Mouse (Mus musculus): Measurements from ENCODE around the gene Syne2.

The Syne2 gene

DNA sequence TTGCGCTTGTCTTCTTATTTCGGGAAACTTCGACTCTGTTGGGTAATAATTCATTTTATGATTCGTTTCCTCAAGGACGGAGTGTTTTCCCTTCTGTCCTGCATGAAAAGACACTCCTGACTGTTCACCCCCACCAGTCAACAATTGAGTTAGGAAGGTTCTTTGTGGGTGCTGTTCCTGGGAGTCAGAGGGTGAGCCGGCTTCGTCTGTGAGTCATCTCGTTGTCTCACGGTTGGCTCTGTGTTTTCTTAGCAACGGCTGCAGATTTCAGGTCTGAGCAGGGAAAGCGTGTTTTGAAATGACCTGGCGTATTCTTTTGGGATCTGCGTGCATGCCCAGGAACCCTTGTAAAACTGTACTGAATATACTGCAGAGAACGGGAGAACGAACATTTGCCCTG, 9.8 kb downstream of the Syne2 start:
- DNase-seq (ENCODE audit: low read depth), result peak; percentile 70

- DNase-seq (ENCODE audit: low read depth), result no peak
Observed at GRCm38 (mm10) chr12:75829616-75830015, 11.7 kb downstream of the Syne2 start.

DNA sequence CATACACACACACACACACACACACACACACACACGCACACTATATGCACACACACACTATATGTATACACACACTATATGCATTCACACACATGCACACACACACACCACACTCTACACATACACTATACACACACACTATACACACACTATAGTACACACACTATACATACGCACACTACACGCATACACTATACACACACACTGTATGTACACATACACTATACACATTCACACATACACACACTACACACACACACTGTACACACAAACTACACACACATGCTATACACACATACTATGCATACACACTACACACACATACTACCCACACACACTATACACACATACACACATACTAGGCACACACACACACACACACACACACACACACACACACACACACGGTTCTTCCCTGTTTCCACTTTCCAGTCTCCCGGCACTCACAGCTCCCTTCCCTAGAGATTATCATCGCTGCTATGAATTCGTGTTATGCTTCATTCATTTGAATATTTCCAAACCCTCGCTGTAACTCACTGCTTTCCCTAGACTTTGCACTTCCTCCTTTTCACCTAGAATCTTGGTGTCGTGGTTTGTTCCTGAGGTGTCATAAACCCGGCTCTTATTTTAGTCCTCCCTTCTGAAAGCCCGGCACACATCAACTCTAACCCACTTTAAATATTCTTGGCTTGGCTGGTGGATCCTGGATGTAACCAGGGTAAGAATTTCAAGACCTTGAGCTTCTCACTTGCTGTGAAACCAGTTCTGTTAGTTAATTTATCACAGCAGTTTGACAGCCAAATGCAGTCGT, 15.4 kb downstream of the Syne2 start:
- DNase-seq (ENCODE audit: low read depth), result no peak

- DNase-seq (ENCODE audit: low read depth), result peak; percentile 66
Observed at GRCm38 (mm10) chr12:75833960-75834729, 16.2 kb downstream of the Syne2 start.

- no peak for DNase-seq (ENCODE audit: low read depth)
Observed at GRCm38 (mm10) chr12:75836524-75836962, 18.6 kb downstream of the Syne2 start.

DNA sequence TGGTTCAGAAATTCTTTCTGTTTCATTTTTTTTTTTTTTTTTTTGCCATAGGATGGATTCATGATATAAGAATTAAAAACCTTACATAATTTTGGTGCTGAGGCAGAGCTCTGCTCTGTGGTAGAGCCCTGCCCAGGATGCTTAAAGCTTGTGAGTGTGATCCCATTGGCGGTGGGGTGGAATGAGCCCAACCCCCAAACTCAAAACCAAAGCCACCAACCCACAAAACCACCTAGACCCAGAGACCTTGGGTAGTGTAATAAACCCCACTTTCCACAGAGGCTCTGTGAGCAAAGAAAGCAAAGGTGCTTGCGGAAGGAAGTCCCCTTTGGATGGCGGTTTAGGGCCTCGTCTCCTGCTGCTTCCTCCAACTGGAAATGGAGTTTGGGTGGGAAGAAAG, 19.5 kb downstream of the Syne2 start:
- no peak for DNase-seq (ENCODE audit: low read depth)

DNA sequence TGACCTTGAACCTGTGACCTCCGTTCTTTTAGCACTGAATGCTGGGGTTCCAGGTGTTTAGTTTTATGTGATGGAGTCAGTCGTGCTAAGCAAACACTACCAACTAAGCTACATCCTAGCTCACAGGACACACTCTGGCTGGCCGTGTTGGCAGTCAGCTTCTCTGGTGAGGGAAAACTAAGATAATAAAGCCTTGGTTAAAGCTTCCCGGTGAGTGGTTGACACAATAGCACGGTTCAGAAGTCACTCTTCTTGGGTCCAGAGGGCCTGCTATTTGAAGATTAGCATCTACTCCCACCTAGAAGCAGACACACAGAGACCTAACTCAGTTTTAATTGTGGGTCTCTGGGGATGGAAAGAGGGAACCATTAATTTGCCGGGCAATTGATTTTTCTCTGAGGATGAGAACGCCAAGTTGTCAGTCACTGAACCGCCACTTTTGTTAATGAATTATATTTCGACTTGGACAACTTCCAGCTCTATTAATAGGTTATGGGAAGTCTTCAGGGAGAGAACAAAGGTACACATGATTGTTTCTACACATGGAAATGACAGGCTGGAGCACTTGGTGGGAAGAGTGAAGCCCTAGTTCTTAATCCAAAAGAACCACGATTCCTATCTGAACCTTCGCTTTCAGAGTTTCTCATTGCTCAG, 21.3 kb downstream of the Syne2 start:
- no peak for DNase-seq (ENCODE audit: low read depth)

- DNase-seq (ENCODE audit: low read depth), result no peak
Observed at GRCm38 (mm10) chr12:75841183-75841582, 23.2 kb downstream of the Syne2 start.

GRCm38 (mm10) chr12:75844311-75844710, 26.4 kb downstream of the Syne2 start:
- DNase-seq (ENCODE audit: low read depth), result no peak

DNA sequence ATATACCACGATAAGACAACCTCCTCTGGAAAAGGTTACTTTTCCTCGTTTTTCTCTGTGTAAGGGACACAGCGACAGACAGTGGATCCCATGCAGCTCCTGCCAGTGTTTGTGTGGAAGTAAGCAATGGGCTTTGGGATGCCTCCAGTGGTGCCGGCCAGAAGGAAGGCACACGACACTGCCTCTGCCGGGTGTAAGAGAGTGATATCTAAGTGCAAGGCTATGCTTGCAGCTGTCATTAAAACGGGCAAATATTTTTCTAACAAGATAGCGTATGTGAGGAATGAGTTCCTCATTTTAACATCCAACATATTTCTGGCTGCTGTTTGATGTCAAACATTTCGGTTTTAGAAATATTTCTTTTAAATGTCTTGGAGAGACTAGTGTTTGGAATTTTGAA, 27.1 kb downstream of the Syne2 start:
- DNase-seq (ENCODE audit: low read depth), result no peak

DNA sequence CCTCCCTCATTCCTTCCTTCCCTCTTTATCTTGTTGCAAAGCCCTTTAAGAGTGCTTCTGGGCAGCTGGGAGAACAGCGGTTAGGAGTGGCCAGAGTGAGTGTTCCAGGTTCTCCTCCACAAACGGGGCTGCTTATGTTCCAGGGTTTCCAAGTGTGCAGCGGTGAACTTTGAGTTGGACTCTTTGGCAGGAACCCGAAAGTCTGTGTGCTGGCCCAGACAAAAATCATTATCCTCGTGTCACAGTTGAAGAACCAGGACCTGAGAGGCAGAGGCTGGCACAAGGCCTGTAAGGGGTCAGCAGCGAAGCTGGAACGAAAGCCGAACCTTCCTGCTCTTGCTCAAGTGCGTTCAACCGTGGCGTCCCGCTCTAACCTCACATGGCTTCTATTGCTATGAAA, 28.6 kb downstream of the Syne2 start:
- DNase-seq (ENCODE audit: low read depth), result no peak

DNA sequence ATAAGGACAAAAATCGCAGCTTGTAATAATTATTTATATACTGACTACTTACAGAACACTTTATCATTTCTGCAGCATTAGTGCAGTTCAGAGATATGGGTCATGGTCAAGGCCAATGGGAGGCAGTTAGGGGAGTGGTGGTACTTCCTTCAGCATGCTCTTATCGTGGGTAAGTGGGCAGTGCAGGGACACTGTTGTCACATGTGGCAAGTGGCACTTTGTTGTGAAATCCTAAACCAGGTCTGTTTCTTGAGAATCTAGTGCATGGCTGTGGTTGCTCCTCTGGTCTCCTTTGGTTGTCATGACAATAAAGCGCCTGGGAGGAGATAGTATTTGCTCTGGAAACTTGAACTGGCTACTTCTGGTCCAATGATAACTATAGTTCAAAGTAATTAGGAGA, 32.3 kb downstream of the Syne2 start:
- no peak for DNase-seq (ENCODE audit: low read depth)

DNA sequence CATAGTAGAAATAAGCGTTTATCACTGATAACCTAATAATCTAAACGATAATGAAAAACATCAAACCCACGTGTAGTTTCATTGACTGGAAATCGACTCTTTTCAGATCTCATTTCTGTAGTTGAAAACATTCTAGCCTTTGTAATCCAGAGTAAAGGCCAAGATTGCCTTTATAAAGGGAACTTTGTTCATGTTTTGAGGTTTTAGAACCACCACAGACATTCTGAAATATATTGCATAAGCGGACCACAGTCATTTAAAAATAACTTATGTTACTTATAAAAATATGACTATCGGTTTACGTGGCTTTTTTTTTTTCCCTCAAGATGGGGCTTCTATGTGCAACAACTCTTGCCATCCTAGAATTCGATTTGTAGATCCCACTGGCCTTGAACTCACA, 33.5 kb downstream of the Syne2 start:
- peak; percentile 62 for DNase-seq (ENCODE audit: low read depth)

DNA sequence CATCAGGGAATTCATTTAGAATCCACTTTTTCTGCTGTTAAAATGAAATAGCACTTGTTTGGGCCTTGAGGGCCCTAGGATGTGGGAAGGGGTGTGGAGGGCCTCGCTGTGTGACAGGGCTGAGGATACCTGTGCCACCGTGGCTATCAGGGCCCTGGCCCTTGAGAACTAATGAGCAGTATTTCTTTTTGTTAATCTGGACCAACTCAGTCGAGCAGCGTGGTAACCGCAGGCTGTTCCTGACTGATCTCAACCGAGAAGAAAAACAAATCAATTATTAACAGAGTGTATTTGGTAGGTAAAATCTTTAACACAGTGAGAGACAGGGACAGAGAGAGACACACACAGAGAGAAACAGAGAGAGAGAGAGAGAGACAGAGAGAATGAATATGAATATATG, 34.5 kb downstream of the Syne2 start:
- DNase-seq (ENCODE audit: low read depth), result no peak

DNA sequence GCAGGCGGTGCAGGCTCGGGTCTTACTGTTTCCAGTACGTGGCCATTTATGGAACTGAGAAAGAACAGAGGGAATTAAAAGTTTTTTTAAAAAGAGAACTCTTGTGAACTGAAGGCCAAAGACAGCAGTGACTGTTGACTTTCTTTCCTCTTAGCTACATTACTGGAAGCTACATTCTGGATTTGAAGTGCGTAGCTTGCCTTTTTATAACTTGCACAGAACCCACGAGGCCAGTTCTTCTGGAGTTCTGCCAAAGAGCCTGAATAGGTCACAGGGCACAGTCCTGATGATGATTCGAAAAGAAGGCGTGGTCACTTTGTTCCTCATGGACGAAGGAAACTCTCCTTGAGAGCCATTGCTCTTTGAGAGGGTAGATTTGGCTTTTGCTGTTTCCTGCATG, 35.6 kb downstream of the Syne2 start:
- DNase-seq (ENCODE audit: low read depth), result peak; percentile 45

DNA sequence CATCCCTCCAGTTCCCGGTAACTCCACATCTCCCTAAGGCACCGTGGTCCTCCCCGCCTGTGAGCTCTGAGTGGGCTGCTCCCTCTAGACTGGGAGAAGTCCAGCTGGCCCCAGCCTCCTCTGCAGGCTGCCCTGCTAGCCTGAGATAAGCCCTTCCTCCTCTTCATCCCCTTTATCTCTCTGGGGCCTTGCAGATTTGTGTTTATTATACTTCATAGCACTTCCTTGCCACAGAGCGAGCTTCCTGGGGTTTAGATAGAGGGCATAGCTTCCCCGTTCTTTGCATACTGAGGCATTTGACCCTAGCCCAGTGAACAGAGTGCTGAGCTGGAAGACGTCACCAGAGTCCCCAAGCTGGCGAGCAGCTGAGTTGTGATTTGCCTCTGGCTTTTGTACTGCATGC, 37.1 kb downstream of the Syne2 start:
- DNase-seq (ENCODE audit: low read depth), result no peak

GRCm38 (mm10) chr12:75855621-75856020, 37.7 kb downstream of the Syne2 start:
- no peak for DNase-seq (ENCODE audit: low read depth)

- no peak for DNase-seq (ENCODE audit: low read depth)
Observed at GRCm38 (mm10) chr12:75856096-75856868, 38.3 kb downstream of the Syne2 start.

GRCm38 (mm10) chr12:75859936-75860335, 42.0 kb downstream of the Syne2 start:
- DNase-seq (ENCODE audit: low read depth), result no peak

GRCm38 (mm10) chr12:75860843-75861242, 42.9 kb downstream of the Syne2 start:
- DNase-seq (ENCODE audit: low read depth), result no peak

- peak; percentile 56 for DNase-seq (ENCODE audit: low read depth)
Observed at GRCm38 (mm10) chr12:75865166-75865565, 47.2 kb downstream of the Syne2 start.
